Mouse (Mus musculus) ES-E14 (cell line): ENCODE measurements at regions not wholly inside any gene's neighbourhood (a gene's known extent, or its start where the extent isn't known, plus 50 kb on each side); places are given as distances from the start of the nearest gene placed in this dataset.

Source experiments
- CHD2 ChIP-seq: IDR thresholded peaks from 2 replicates; pipeline ENCODE4 v1.6.1; 2014; ENCODE audit warnings: mild to moderate bottlenecking, low read depth, low read length, inconsistent platforms
- HCFC1 ChIP-seq: IDR thresholded peaks from 2 replicates; pipeline ENCODE4 v1.6.1; 2012; ENCODE audit warnings: low read length, inconsistent platforms, borderline replicate concordance; ENCODE audit not compliant: insufficient read depth
- MAFK ChIP-seq: IDR thresholded peaks from 2 replicates; pipeline ENCODE4 v1.6.1; 2014; ENCODE audit warnings: mild to moderate bottlenecking, low read depth, low read length, inconsistent platforms; ENCODE audit not compliant: insufficient read depth
- ZNF384 ChIP-seq: IDR thresholded peaks from 2 replicates; pipeline ENCODE4 v1.6.1; 2012; ENCODE audit warnings: low read depth, low read length, inconsistent platforms

GRCm38 (mm10) chr16:77267679-77268078 is 254.2 kb downstream of the Usp25 start:
- TF ChIP-seq ZNF384: no peak
- no peak for TF ChIP-seq CHD2
- no peak for TF ChIP-seq HCFC1
- TF ChIP-seq MAFK: no peak
